In the genomic region with DNA sequence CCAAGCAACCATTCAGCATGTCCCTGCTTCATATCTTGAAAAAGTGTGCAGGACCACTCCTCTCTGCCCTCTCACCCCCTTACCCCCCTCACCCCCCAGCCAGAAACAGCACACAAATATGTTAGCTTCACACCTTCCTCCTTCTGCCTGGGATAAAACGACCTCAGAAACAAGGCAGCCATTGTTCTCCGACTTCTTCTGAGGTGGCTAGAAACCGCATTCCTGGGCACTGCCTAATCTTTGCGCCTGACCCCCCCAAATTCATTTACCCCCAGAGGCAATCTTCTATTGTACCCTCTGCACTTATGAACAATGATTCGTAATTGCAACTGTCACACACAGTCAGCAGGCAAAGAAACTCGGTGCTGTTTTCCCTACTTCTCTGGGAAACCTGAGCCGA, we compare ENCODE assay signal across 9 mouse cellular contexts.
A peak's percentile ranks its signal among the peaks of the same experiment; 100 is the strongest.
DNase-seq lines count a peak whose midpoint lies in the region; ATAC-seq and TF ChIP-seq lines count a peak whose summit lies in the region.
"Had no signal": no experiment of that assay in that cellular context is flagged by ENCODE, and none has a peak within 500 bp of the region (broad histone marks: within the 10 kb centered on the region; RNA-seq: fewer than 3 reads in every experiment).

No protein-coding gene starts in this region.

- no peak for TF ChIP-seq CTCF in forebrain, postnatal 0 days (IDR thresholded peaks at IDR 0.05; ENCODE audit: low read depth)

- 7% methylated on average over 7 of the region's 7 CpGs for WGBS in forebrain, embryonic 12.5 days
- 12% methylated on average over 7 of the region's 7 CpGs for WGBS in forebrain, postnatal 0 days
- 38% methylated on average over 7 of the region's 7 CpGs for WGBS in neural tube, embryonic 11.5 days
- 29% methylated on average over 7 of the region's 7 CpGs for WGBS in neural tube, embryonic 15.5 days
- 28% methylated on average over 7 of the region's 7 CpGs for WGBS in limb, embryonic 12.5 days

- H3K36me3 ChIP-seq in forebrain, embryonic 12.5 days (replicated peaks): no peaks in the 10 kb centered on the region; the same call in 1 of the 2 replicates
- H3K36me3 ChIP-seq in forebrain, postnatal 0 days (ENCODE audit: insufficient read depth): no peaks in the 10 kb centered on the region
- no peaks in the 10 kb centered on the region for H3K36me3 ChIP-seq in neural tube, embryonic 11.5 days (ENCODE audit: control insufficient read depth, insufficient read depth, low read length)
- no peaks in the 10 kb centered on the region for H3K36me3 ChIP-seq in neural tube, embryonic 15.5 days
- H3K36me3 ChIP-seq in limb, embryonic 12.5 days: peaks cover 2% of the 10 kb centered on the region; the same call in 1 of the 2 replicates

- peak; percentile 17; the same call in 1 of the 2 replicates for ATAC-seq in forebrain, embryonic 12.5 days (ENCODE audit: low FRiP score)
- ATAC-seq in forebrain, postnatal 0 days: no peak
- peak; percentile 55 for ATAC-seq in neural tube, embryonic 11.5 days (ENCODE audit: insufficient read depth, low FRiP score, low TSS enrichment)
- ATAC-seq in neural tube, embryonic 15.5 days (ENCODE audit: low FRiP score): no peak
- ATAC-seq in limb, embryonic 12.5 days (ENCODE audit: insufficient number of reproducible peaks, insufficient read depth, low FRiP score, low TSS enrichment, low read depth): peak; percentile 31; the same call in 1 of the 2 replicates
- ATAC-seq: intestine, embryonic 16.5 days had no signal

- no peak for DNase-seq in forebrain, postnatal 0 days
- peak; percentile 23 for DNase-seq in neural tube, embryonic 11.5 days (ENCODE audit: low spot score)
- no peak for DNase-seq in cerebellum, postnatal 4 days (ENCODE audit: low spot score in 2 of 2)
- DNase-seq in cerebellum, adult 9-10 months: no peak
- DNase-seq in urinary bladder, adult 2 months (ENCODE audit: low spot score): no peak

- peak overlapping the region; percentile 13; the same call in 1 of the 2 replicates for H3K4me2 ChIP-seq in forebrain, embryonic 12.5 days
- no peak overlapping the region for H3K4me2 ChIP-seq in forebrain, postnatal 0 days (ENCODE audit: low read depth)
- no peak overlapping the region for H3K4me2 ChIP-seq in neural tube, embryonic 11.5 days (ENCODE audit: low read depth)
- no peak overlapping the region for H3K4me2 ChIP-seq in neural tube, embryonic 15.5 days
- H3K4me2 ChIP-seq in limb, embryonic 12.5 days: no peak overlapping the region

- H3K4me1 ChIP-seq in forebrain, embryonic 12.5 days: peaks cover 47% of the 10 kb centered on the region
- no peaks in the 10 kb centered on the region for H3K4me1 ChIP-seq in forebrain, postnatal 0 days (ENCODE audit: insufficient read depth)
- H3K4me1 ChIP-seq in neural tube, embryonic 11.5 days (ENCODE audit: control insufficient read depth, insufficient read depth, low read length): peaks cover 3% of the 10 kb centered on the region; the same call in 1 of the 2 replicates
- H3K4me1 ChIP-seq in neural tube, embryonic 15.5 days: peaks cover 17% of the 10 kb centered on the region
- H3K4me1 ChIP-seq in limb, embryonic 12.5 days (replicated peaks): peaks cover 38% of the 10 kb centered on the region

- no peaks in the 10 kb centered on the region for H3K9me3 ChIP-seq in forebrain, embryonic 12.5 days
- H3K9me3 ChIP-seq in forebrain, postnatal 0 days (ENCODE audit: low read length): no peaks in the 10 kb centered on the region
- no peaks in the 10 kb centered on the region for H3K9me3 ChIP-seq in neural tube, embryonic 11.5 days (ENCODE audit: control insufficient read depth, low read length)
- H3K9me3 ChIP-seq in neural tube, embryonic 15.5 days (replicated peaks): no peaks in the 10 kb centered on the region
- no peaks in the 10 kb centered on the region for H3K9me3 ChIP-seq in limb, embryonic 12.5 days

- H3K27me3 ChIP-seq in forebrain, embryonic 12.5 days: no peaks in the 10 kb centered on the region
- no peaks in the 10 kb centered on the region for H3K27me3 ChIP-seq in forebrain, postnatal 0 days (ENCODE audit: insufficient read depth, low read length)
- no peaks in the 10 kb centered on the region for H3K27me3 ChIP-seq in neural tube, embryonic 11.5 days (ENCODE audit: control insufficient read depth, insufficient read depth, low read length)
- no peaks in the 10 kb centered on the region for H3K27me3 ChIP-seq in neural tube, embryonic 15.5 days (replicated peaks)
- no peaks in the 10 kb centered on the region for H3K27me3 ChIP-seq in limb, embryonic 12.5 days

- no peak overlapping the region for H3K27ac ChIP-seq in forebrain, embryonic 12.5 days
- H3K27ac ChIP-seq in forebrain, postnatal 0 days (ENCODE audit: low read depth, low read length): no peak overlapping the region
- H3K27ac ChIP-seq in neural tube, embryonic 11.5 days (ENCODE audit: low read depth, low read length): no peak overlapping the region
- H3K27ac ChIP-seq in neural tube, embryonic 15.5 days (replicated peaks): no peak overlapping the region
- peak overlapping the region; percentile 89 for H3K27ac ChIP-seq in limb, embryonic 12.5 days

- no peak overlapping the region for H3K9ac ChIP-seq in forebrain, embryonic 12.5 days
- no peak overlapping the region for H3K9ac ChIP-seq in forebrain, postnatal 0 days
- H3K9ac ChIP-seq in neural tube, embryonic 11.5 days (ENCODE audit: low read length): no peak overlapping the region
- H3K9ac ChIP-seq in neural tube, embryonic 15.5 days (replicated peaks): no peak overlapping the region
- H3K9ac ChIP-seq in limb, embryonic 12.5 days (replicated peaks): no peak overlapping the region

- H3K4me3 ChIP-seq in forebrain, embryonic 12.5 days (replicated peaks): no peak overlapping the region
- no peak overlapping the region for H3K4me3 ChIP-seq in forebrain, postnatal 0 days (ENCODE audit: low read depth, low read length)
- H3K4me3 ChIP-seq in neural tube, embryonic 11.5 days (ENCODE audit: low read depth, low read length): no peak overlapping the region
- H3K4me3 ChIP-seq in neural tube, embryonic 15.5 days (replicated peaks): no peak overlapping the region
- H3K4me3 ChIP-seq in limb, embryonic 12.5 days (replicated peaks): no peak overlapping the region

Comparison
In these comparisons a context has a peak if more than half of its experiments do, and no peak if none do; other contexts are left out.
1. ATAC-seq: peak in forebrain, embryonic 12.5 days (single experiment), neural tube, embryonic 11.5 days (single experiment) and limb, embryonic 12.5 days (single experiment); none in forebrain, postnatal 0 days (single experiment) and neural tube, embryonic 15.5 days (single experiment).